Mouse (Mus musculus): ENCODE results near the gene Cst11. TPM values are rescaled to one million over a fixed set of nuclear protein-coding genes. Genes with fewer than 3 reads are reported as not detected.
A peak's percentile ranks its signal among the peaks of the same experiment; 100 is the strongest.
"Not testable (repeated sequence)": the region's sequence is repeated elsewhere in the genome, so short reads cannot be mapped to it uniquely, and the experiment has no call there.

Gene Cst11
- total RNA-seq (2021): not detected
- long read RNA-seq, experiment 1: 0 reads
- long read RNA-seq, experiment 2: 0 reads

DNA sequence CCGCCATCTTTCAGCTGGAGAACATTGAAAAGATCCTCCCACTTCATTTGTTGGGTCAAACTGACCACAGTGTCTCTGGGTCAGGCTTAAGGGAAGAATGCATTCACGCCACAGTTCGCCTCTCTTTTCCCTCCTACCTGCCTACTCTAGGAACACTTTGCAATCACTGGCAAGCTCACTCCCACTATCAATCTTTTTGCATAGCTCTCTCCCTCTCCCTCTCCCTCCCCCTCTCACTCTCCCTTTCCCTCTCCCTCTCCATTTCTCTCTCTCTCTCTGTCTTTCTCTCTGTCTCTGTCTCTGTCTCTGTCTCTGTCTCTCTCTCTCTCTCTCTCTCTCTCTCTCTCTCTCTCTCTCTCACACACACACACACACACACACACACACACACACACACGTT is at the start of gene Cst11:
Cst11 (minus strand) TSS at position 101 of the 400 bp plus-strand sequence.
- intact Hi-C loops (cut with DNase I): not testable (repeated sequence)

DNA sequence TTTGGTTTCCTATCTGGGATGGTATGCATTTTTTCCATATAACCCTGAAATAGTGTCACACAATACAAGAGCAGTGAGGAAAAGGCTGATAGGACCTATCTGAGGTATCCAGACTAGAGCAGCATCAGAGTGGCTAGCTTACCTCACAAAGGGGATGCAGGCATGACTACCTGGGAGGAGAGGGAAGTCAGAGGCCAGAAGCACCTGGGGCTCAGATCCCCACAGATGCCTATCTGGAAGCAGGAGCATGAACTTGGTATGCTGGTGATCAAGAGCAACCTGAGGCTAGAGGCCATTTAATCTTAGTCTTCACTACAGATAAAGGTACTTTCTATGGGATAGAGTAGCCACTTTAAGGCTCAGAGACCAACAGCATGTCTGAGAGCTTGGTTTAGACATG is 48.6 kb upstream of the Cst11 start, which contains the start of gene Cst13:
Cst13 (plus strand) TSS at position 173 of the 400 bp plus-strand sequence.
- no peak for DNase-seq (ENCODE audit: extremely low spot score in 1 of 2, low spot score in 2 of 2)
- intact Hi-C loops (cut with DNase I): no loop called here
- Histone ChIP-seq H3K27ac (no peak within 1 kb of the TSS), H3K4me3 (no peak within 1 kb of the TSS)
- no peak for TF ChIP-seq CTCF (IDR thresholded peaks at IDR 0.05)

More for the DNA sequence above, at the start of gene Cst11:
- not testable (repeated sequence) for DNase-seq (ENCODE audit: extremely low spot score in 1 of 2, low spot score in 2 of 2); H3K27ac ChIP-seq; H3K4me3 ChIP-seq

DNA sequence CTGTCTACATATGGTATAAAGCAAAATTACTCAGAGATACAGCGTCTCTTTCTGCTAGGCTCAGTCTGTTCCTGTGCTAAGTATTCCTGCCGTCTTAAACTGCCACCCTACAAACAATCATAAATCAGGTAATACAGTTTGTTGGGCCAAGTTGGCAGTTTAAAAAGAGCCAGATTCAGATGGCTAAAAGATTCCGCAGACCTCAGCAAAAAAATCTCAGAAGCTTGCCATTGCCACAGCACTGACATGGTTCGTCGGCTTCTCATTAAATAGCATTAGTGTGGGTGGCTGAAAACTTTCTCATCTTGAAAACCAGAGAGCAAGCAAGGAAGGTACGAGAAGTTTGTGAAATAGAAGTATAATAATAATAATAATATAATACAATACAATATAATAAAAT is 35.4 kb upstream of the Cst11 start:
- H3K27ac ChIP-seq: no peak overlapping the region

DNA sequence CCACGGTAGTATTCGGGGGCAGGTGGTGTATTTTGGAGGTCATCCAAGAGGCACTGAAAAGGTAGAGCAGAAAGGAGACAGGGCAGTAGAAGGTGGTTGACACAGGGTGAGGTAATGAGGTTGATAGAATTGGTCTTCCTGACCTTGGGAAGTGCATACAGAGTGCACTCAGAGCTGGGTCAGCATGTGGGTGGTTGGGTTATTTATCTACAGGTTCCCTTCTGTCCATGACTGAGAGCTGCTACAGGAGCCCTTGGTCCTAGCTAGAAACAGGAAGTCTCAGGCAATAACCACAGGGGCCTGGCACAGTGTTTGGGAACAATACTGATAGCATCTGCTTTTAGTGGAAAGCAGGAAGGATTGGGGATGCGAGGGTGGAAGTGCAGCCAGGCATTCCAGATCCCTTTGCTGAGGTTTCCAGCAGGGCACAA is 30.2 kb upstream of the Cst11 start:
- intact Hi-C loops (cut with DNase I): no loop called here
- no peak for DNase-seq (ENCODE audit: extremely low spot score in 1 of 2, low spot score in 2 of 2)
- no peak overlapping the region for H3K4me3 ChIP-seq
- no peak overlapping the region for H3K27ac ChIP-seq
- no peak for TF ChIP-seq CTCF (IDR thresholded peaks at IDR 0.05)

More for the DNA sequence above, 35.4 kb upstream of the Cst11 start:
- H3K4me3 ChIP-seq: no peak overlapping the region
- intact Hi-C loops (cut with DNase I): no loop called here
- DNase-seq (ENCODE audit: extremely low spot score in 1 of 2, low spot score in 2 of 2): no peak
- TF ChIP-seq CTCF (IDR thresholded peaks at IDR 0.05): no peak

DNA sequence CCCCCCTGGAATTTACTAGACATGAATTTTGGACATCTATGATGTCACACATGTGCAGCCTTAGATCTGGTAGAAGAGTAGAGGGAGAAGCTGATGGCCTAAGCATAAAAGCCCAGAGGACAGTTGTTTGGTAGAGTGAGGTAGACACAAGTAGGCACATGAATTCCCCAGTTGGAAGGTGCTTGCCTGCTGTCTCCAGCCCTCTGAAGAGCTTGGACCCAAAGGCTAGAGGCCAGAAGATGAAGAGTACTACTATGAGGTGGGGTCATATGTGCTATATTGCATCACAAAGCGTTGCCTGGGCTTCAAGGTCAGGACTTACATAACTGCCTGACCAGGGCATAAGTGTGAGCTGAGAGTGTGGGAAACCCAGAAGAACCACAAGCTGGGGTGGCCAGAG is 27.2 kb upstream of the Cst11 start, which contains the start of gene Cst8:
Cst8 (plus strand) TSS at position 301 of the 400 bp plus-strand sequence.
- intact Hi-C loops (cut with DNase I): no loop called here
- no peak for TF ChIP-seq CTCF (IDR thresholded peaks at IDR 0.05)
- no peak for DNase-seq (ENCODE audit: extremely low spot score in 1 of 2, low spot score in 2 of 2)
- Histone ChIP-seq H3K27ac (no peak within 1 kb of the TSS), H3K4me3 (no peak within 1 kb of the TSS)

DNA sequence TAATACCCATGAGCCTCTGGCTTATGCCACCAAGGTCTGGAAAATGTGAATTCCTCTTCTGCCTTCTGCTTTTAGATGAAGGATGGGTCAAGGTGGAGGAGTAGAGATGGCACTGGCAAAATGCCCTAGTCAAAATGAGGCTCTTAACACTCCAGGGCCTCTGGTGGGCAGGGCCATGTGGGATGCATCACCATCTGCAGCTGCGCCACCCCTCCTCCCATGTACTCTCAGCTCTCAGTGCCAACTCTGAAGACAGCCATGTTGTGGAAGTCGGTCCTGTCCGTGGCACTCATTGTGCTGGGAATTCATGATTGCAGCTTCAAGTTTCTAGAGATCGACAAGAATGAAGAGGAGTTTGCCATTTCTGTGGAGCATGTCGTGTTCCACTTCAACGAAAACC is 17.8 kb upstream of the Cst11 start, which contains the start of gene Cst12:
Cst12 (plus strand) TSS at position 220 of the 400 bp plus-strand sequence.
- H3K4me3 ChIP-seq: no peak within 1 kb of the TSS
- intact Hi-C loops (cut with DNase I): no loop called here
- no peak for DNase-seq (ENCODE audit: extremely low spot score in 1 of 2, low spot score in 2 of 2)
- no peak for TF ChIP-seq CTCF (IDR thresholded peaks at IDR 0.05)
- H3K27ac ChIP-seq: no peak within 1 kb of the TSS

DNA sequence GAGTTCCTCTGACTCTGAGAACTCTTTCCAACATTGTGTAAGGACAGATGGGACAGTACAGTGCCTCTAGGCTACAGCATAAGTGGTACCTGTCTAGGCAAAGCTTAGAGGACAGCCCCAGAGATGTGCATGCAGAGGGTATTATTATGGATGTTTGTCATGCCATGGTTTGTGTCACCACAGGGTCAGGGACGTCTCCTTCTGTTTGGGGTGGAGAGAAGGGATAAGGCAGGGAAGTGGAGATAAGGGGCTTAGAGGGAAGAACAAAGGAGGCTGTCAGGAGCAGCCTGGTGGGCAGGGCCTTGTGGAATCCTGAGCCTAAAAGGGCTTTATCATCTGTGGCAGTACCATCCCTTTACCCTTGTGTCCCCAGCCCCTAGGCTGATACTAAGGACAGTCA is 10.4 kb upstream of the Cst11 start, which contains the start of gene 8030411F24Rik:
8030411F24Rik (plus strand) TSS at position 301 of the 400 bp plus-strand sequence.
- intact Hi-C loops (cut with DNase I): no loop called here
- Histone ChIP-seq H3K27ac (no peak within 1 kb of the TSS), H3K4me3 (no peak within 1 kb of the TSS)
- DNase-seq (ENCODE audit: extremely low spot score in 1 of 2, low spot score in 2 of 2): no peak
- TF ChIP-seq CTCF (IDR thresholded peaks at IDR 0.05): no peak

DNA sequence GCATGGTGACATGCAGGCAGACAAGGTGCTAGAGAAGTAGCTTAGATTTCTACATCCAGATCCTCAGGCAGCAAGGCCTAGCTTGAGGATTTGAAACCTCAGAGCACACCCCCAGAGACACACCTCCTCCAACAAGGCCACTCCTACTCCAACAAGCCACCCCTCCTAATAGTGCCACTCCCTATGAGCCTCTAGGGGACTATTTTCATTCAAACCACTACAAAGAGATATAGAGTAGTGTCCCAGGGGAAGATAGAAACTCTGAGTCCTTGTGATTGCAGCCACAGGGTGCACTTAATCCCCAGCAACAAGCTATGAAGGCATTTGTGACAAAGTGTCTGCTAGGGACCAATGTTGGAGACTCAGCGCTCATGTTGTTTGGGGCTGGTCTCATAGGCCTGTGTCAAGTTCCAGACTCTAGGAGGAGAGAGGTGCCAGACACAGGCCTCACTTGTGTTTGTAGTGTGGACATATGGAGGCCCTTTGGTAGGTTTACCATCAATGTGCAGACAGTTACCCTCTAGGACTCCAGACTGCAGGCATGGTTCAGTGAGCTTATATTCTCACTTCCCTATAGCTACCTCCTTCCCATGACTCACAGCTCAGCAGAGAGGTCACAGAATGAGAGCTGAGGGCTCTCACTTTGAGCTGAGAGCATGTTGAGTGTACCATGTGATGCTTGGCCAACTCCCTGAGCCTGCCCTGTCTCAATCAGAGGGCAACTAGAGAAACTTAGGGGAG is 7.5 kb downstream of the Cst11 start:
- H3K27ac ChIP-seq: no peak overlapping the region
- H3K4me3 ChIP-seq: no peak overlapping the region
- no peak for TF ChIP-seq CTCF (IDR thresholded peaks at IDR 0.05)
- intact Hi-C loops (cut with DNase I): no loop called here
- no peak for DNase-seq (ENCODE audit: extremely low spot score in 1 of 2, low spot score in 2 of 2)

DNA sequence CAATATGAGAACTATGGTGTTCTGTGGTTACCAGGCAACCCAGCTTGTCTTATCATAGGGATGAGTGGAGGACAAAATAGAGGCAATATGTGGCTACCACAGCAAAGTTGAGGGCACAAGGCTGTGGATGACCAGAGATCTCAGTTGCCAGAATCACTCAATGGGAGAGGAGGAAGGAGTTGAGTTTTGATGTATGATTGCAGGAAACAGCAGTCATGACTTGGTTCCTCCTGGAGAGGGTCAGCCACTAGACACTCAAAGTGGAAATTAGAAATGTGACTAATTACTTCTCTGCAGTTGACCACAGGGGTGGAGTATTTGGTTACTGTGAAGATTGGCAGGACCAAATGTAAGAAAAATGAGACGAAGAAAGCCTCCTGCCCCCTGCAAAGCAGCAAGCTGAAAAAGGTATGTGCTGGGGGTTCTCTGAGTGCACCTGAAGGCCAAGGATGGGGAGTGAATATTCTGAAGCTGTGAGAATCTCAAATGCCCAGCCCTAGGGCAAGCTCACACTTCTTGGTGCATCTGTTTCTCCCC is 16.9 kb downstream of the Cst11 start:
- intact Hi-C loops (cut with DNase I): loop anchor here (5.0 kb wide), 1 partner anchor 98 kb away; no protein-coding TSS in a partner anchor
- Histone ChIP-seq H3K27ac (no peak overlapping the region), H3K4me3 (no peak overlapping the region)
- no peak for TF ChIP-seq CTCF (IDR thresholded peaks at IDR 0.05)
- no peak for DNase-seq (ENCODE audit: extremely low spot score in 1 of 2, low spot score in 2 of 2)

DNA sequence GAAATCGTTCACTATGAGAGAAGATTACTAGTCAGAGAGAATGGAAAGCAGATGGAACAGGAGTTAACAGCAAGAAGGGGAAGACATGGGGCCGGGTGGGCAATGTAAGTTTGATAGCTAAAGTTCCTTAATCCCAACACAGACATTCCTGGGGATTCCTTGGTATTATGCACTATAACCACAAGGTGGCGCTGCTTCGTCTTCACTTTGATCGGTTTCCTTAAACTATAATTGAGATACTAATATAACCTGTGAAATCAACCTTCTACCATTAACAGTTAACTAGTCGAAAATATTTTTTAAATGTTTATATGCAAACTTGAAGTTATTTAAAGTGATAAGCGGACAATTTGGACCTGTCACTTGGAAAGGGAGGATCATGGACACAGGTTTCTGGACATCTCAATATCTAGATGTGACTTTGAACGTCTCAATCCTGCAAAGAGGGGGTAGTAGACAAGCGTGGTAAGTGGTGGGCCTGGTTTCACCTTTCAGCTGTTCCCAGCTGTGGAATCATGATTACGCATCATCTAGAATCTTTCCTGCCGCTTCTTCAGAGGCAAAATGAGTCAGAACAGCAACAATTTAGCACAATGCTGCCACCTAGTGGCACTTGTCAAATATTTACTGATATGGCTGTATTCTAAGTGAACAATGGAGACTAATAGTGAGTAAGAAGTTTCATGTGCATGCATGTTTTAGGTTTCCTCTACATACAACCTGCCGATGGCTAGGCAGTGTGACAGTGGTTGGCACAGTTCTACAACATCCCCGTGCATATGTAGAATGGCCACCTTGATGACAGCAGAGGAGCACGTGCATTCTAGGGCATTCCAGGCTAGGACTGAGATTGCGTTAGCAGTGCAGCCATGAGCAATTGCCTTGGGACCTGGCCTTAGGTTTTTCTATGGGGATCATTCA is 19.1 kb downstream of the Cst11 start:
- peak; percentile 62 for TF ChIP-seq CTCF (IDR thresholded peaks at IDR 0.05)
- DNase-seq (ENCODE audit: extremely low spot score in 1 of 2, low spot score in 2 of 2): peak; percentile 72 to 76
- intact Hi-C loops (cut with DNase I): loop anchor here (1.0 to 5.0 kb wide), 2 partner anchors 100 to 150 kb away; no protein-coding TSS in a partner anchor
- Histone ChIP-seq H3K4me3 (peak overlapping the region; percentile 58), H3K27ac (peak overlapping the region; percentile 56; the same call in 1 of the 2 replicates)

DNA sequence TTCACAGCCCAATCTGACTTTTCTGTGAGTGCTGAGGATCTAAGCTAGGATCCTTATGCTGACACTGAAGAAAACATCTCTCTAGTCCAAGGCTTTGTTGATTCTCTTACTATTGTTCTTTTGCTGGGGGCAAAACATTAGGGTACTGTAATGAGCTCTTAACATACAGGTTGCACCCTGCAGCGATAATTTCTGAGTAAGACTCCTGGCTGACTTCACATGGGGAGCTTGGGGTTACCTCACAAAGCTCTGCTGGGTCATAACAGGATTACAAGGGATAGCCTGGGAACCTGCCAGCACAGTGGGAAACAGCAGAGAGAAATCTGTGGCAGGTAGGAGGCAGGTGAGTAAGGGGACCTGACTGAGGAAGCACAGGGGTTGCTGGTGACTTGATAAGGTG is 21.2 kb downstream of the Cst11 start, which contains the start of gene Cstl1:
Cstl1 (plus strand) TSS at position 301 of the 400 bp plus-strand sequence.
- TF ChIP-seq CTCF (IDR thresholded peaks at IDR 0.05): no peak
- no peak for DNase-seq (ENCODE audit: extremely low spot score in 1 of 2, low spot score in 2 of 2)
- intact Hi-C loops (cut with DNase I): loop anchor here (5.0 kb wide), 1 partner anchor 102 kb away; no protein-coding TSS in a partner anchor
- H3K4me3 ChIP-seq: no peak within 1 kb of the TSS
- no peak within 1 kb of the TSS for H3K27ac ChIP-seq
